Mouse (Mus musculus): ENCODE measurements around the gene Olfr1243. TPM values are rescaled to one million over a fixed set of nuclear protein-coding genes. Genes with fewer than 3 reads are reported as not detected.

The Olfr1243 gene
- not detected for polyA plus RNA-seq (2017; shearing (Covaris generic))

DNA sequence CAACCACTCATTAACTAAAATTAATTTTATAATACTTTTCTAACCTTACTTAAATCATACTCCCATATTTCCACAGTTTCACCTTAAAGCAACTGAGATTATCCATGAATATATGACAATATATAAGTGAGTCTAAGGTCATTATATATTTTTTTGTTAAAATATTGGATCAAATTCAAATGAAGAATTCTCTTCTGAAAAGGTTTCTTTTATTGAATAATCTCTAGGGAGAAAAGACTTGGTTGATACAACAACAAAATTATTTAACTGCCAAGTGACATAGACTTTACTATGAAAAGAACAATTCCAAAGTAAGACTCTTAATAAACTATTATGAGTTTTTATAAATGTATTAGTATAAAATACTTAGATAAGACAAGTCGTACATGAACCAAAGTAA lies at the start of gene Olfr1243:
TSS of gene Olfr1243 (minus strand) at position 101 of the 400 bp plus-strand sequence.

GRCm38 (mm10) chr2:89578347-89578746 lies 47.1 kb upstream of the Olfr1243 start, which contains the start of gene Olfr1245:
TSS of gene Olfr1245 (minus strand) at chr2:89578447.

DNA sequence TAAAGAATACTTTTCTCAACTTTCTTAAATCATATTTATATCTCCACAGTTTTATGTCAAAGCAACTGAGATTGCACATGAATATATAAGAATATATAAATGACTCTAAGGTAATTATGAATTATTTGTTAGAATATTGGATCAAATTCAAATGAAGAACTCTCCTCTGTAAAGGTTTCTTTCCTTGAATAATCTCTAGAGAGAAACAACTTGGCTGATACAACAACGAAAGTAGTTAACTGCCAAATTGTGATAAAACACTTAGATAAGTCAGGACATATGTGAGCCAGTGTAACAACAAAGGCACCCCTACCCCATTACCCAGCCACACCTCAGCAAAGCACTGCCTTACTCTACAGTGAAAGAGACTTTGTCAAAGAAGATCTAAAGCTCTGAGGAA lies 33.1 kb downstream of the Olfr1243 start, which contains the start of gene Olfr1242:
TSS of gene Olfr1242 (minus strand) at position 101 of the 400 bp plus-strand sequence.

GRCm38 (mm10) chr2:89487026-89487425 lies 44.3 kb downstream of the Olfr1243 start, which contains the start of gene Olfr1241:
TSS of gene Olfr1241 (minus strand) at chr2:89487126.

Other genes starting within 250 kb of the Olfr1243 start
- gene Olfr1229, start 243.5 kb downstream of the Olfr1243 start, polyA plus RNA-seq (2017; shearing (Covaris generic)), result not detected
- not detected for gene Olfr1230, start 234.2 kb downstream of the Olfr1243 start, polyA plus RNA-seq (2017; shearing (Covaris generic))
- not detected for gene Olfr1231, start 224.4 kb downstream of the Olfr1243 start, polyA plus RNA-seq (2017; shearing (Covaris generic))
- gene Olfr1232, start 201.8 kb downstream of the Olfr1243 start, polyA plus RNA-seq (2017; shearing (Covaris generic)), result not detected
- not detected for gene Olfr1233, start 189.1 kb downstream of the Olfr1243 start, polyA plus RNA-seq (2017; shearing (Covaris generic))
- not detected for gene Olfr1234, start 166.6 kb downstream of the Olfr1243 start, polyA plus RNA-seq (2017; shearing (Covaris generic))
- gene Olfr1238, start 121.8 kb downstream of the Olfr1243 start, polyA plus RNA-seq (2017; shearing (Covaris generic)), result not detected
- not detected for gene Olfr1239, start 111.1 kb downstream of the Olfr1243 start, polyA plus RNA-seq (2017; shearing (Covaris generic))
- gene Olfr1240, start 88.5 kb downstream of the Olfr1243 start, polyA plus RNA-seq (2017; shearing (Covaris generic)), result not detected
- not detected for gene Olfr1241, start 44.4 kb downstream of the Olfr1243 start, polyA plus RNA-seq (2017; shearing (Covaris generic))
- gene Olfr1242, start 33.2 kb downstream of the Olfr1243 start, polyA plus RNA-seq (2017; shearing (Covaris generic)), result not detected
- gene Olfr1245, start 47.0 kb upstream of the Olfr1243 start, polyA plus RNA-seq (2017; shearing (Covaris generic)), result not detected
- not detected for gene Olfr1246, start 61.7 kb upstream of the Olfr1243 start, polyA plus RNA-seq (2017; shearing (Covaris generic))
- gene Olfr1247, start 82.6 kb upstream of the Olfr1243 start, polyA plus RNA-seq (2017; shearing (Covaris generic)), result not detected
- gene Olfr1248, start 86.8 kb upstream of the Olfr1243 start, polyA plus RNA-seq (2017; shearing (Covaris generic)), result not detected
- not detected for gene Olfr1249, start 103.5 kb upstream of the Olfr1243 start, polyA plus RNA-seq (2017; shearing (Covaris generic))
- gene Olfr1250, start 130.0 kb upstream of the Olfr1243 start, polyA plus RNA-seq (2017; shearing (Covaris generic)), result not detected
- gene Olfr1251, start 140.4 kb upstream of the Olfr1243 start, polyA plus RNA-seq (2017; shearing (Covaris generic)), result not detected
- not detected for gene Olfr1252, start 193.5 kb upstream of the Olfr1243 start, polyA plus RNA-seq (2017; shearing (Covaris generic))
- not detected for gene Olfr1253, start 225.6 kb upstream of the Olfr1243 start, polyA plus RNA-seq (2017; shearing (Covaris generic))